ENCODE assay signal across 17 mouse cellular contexts in the genomic region with DNA sequence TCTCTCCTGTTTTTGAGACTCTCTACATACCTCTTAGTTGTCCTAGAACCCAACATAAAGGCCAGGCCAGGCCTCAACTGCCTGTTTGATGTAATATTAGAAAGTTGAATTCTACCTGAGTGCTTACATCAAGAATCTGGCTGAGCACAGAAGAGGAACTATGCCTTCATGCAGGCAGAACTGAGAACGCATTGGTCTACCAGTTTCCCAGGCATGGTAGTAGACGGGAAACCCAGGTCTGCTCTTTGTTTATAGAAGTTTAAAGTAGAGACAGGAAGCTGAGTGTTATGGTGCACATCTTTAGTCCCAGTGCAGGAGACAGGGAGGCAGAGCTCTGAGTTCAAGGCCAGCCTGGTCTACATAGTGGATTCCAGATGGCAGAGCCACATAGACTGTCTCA. TPM values are rescaled to one million over a fixed set of nuclear protein-coding genes. Genes with fewer than 3 reads are reported as not detected.
"Had no signal": no experiment of that assay in that cellular context is flagged by ENCODE, and none has a peak within 500 bp of the region (broad histone marks: within the 10 kb centered on the region; RNA-seq: fewer than 3 reads in every experiment).

No protein-coding gene starts in this region.

- H3K27me3 ChIP-seq: liver, embryonic 13.5 days; midbrain, embryonic 12.5 days; midbrain, embryonic 15.5 days; neural tube, embryonic 12.5 days; neural tube, embryonic 15.5 days; stomach, embryonic 15.5 days had no signal

- H3K4me3 ChIP-seq: left cerebral cortex, adult 2 months; liver, embryonic 13.5 days; midbrain, embryonic 12.5 days; midbrain, embryonic 15.5 days; neural tube, embryonic 12.5 days; neural tube, embryonic 15.5 days; stomach, embryonic 15.5 days had no signal

- H3K27ac ChIP-seq: kidney, postnatal 0 days; left cerebral cortex, adult 2 months; liver, embryonic 13.5 days; midbrain, embryonic 12.5 days; midbrain, embryonic 15.5 days; neural tube, embryonic 12.5 days; neural tube, embryonic 15.5 days; stomach, embryonic 15.5 days had no signal

- ATAC-seq: midbrain, embryonic 15.5 days had no signal

- DNase-seq: kidney, adult 18-20 months; kidney, postnatal 36 days; layer of hippocampus, postnatal 36 days; liver, embryonic 13.5 days; lung, adult 2 months; lung, postnatal 14 days; lung, postnatal 4 days; thymus, postnatal 25 days had no signal

RNA-seq across cellular contexts. Expression of a gene that starts 36.9 kb away (rescaled TPM):
- total RNA-seq: liver, adult 2 months; megakaryocyte progenitor cell, adult 5-6 weeks had no signal
- polyA plus RNA-seq: liver, adult 2 months; liver, embryonic 13.5 days had no signal
